In the genomic region with DNA sequence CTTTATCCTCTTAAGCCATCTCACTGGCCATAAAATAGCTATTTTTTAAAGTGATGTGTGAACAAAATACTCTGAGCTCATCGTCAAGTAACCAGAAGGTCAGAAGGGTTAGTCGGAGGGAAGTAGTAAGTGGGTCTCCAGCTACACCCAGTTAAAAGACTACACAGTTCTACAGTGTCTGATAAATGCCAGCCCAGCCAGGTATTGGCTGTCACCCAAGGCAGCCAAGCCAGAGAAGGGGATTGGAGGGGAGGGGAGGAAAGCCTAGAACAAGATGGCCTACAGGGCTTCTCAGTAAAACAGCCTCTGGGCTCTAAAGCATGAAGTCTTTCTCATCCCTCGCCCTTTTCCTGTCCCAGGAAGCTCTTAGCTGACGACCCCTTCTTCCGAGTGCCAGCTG, we compare ENCODE assay signal across 21 mouse cellular contexts. TPM values are rescaled to one million over a fixed set of nuclear protein-coding genes. Genes with fewer than 3 reads are reported as not detected.
DNase-seq lines count a peak whose midpoint lies in the region; ATAC-seq lines count a peak whose summit lies in the region.
"Had no signal": no experiment of that assay in that cellular context is flagged by ENCODE, and none has a peak within 500 bp of the region (broad histone marks: within the 10 kb centered on the region; RNA-seq: fewer than 3 reads in every experiment).

No protein-coding gene starts in this region.

- WGBS in embryonic facial prominence, embryonic 14.5 days, result 75% methylated on average over 5 of the region's 5 CpGs
- WGBS in embryonic facial prominence, embryonic 10.5 days, result 87% methylated on average over 5 of the region's 5 CpGs
- WGBS in heart, embryonic 15.5 days, result 61% methylated on average over 5 of the region's 5 CpGs

- H3K4me2 ChIP-seq in embryonic facial prominence, embryonic 14.5 days (ENCODE audit: low read depth, low read length), result no peak overlapping the region
- H3K4me2 ChIP-seq in heart, embryonic 15.5 days, result no peak overlapping the region
- H3K4me2 ChIP-seq: embryonic facial prominence, embryonic 15.5 days; hindbrain, embryonic 14.5 days had no signal

- ATAC-seq in embryonic facial prominence, embryonic 14.5 days (ENCODE audit: low read depth), result 0 out of 2 replicates have a peak, but pooled peaks have one; percentile 27
- 0 out of 2 replicates have a peak, but pooled peaks have one; percentile 54 for ATAC-seq in heart, embryonic 15.5 days (replicated peaks; ENCODE audit: insufficient number of reproducible peaks, insufficient read depth, low FRiP score, low read depth)
- ATAC-seq: inflammation-experienced regulatory T-cells, adult 6 months; intestine, postnatal 0 days had no signal

- no peaks in the 10 kb centered on the region for H3K4me1 ChIP-seq in embryonic facial prominence, embryonic 14.5 days (ENCODE audit: control insufficient read depth, insufficient read depth, low read length)
- H3K4me1 ChIP-seq in embryonic facial prominence, embryonic 10.5 days, result no peaks in the 10 kb centered on the region
- 0 out of 2 replicates have a peak, but pooled peaks cover 6% of the 10 kb centered on the region for H3K4me1 ChIP-seq in heart, embryonic 15.5 days (replicated peaks)
- H3K4me1 ChIP-seq: embryonic facial prominence, embryonic 15.5 days; forebrain, embryonic 10.5 days; heart, embryonic 10.5 days had no signal

- H3K9ac ChIP-seq in embryonic facial prominence, embryonic 14.5 days (ENCODE audit: low read depth, low read length), result no peak overlapping the region
- no peak overlapping the region for H3K9ac ChIP-seq in heart, embryonic 15.5 days
- H3K9ac ChIP-seq: embryonic facial prominence, embryonic 15.5 days; hindbrain, embryonic 14.5 days had no signal

- DNase-seq in embryonic facial prominence, embryonic 14.5 days (ENCODE audit: low spot score), result no peak
- no peak for DNase-seq in embryonic facial prominence, embryonic 10.5 days (ENCODE audit: low spot score)
- no peak for DNase-seq in heart, postnatal 14 days
- peak; percentile 65 for DNase-seq in left cerebral cortex, postnatal 4 days
- no peak for DNase-seq in left cerebral cortex, postnatal 36 days (ENCODE audit: low spot score in 2 of 2)
- peak; percentile 32 for DNase-seq in MN1 (ENCODE audit: low spot score)
- DNase-seq: adrenal gland, adult 2 months; adrenal gland, postnatal 25 days; cerebellum, adult 18-20 months; cerebellum, postnatal 36 days; gastrocnemius, adult 2 months; gastrocnemius, postnatal 25 days had no signal

- no peak overlapping the region for H3K4me3 ChIP-seq in embryonic facial prominence, embryonic 14.5 days (ENCODE audit: low read depth, low read length)
- no peak overlapping the region for H3K4me3 ChIP-seq in embryonic facial prominence, embryonic 10.5 days
- H3K4me3 ChIP-seq in heart, embryonic 15.5 days, result no peak overlapping the region
- H3K4me3 ChIP-seq: embryonic facial prominence, embryonic 15.5 days; erythroblast, embryonic 14.5 days; forebrain, embryonic 10.5 days; gastrocnemius, adult 2 months; heart, embryonic 10.5 days had no signal

- intact Hi-C loops in heart, postnatal 14 days (cut with DNase I), result no loop called here
- intact Hi-C loops in left cerebral cortex, postnatal 4 days (cut with DNase I), result no loop called here
- intact Hi-C loops in left cerebral cortex, postnatal 36 days (cut with DNase I), result no loop called here

- H3K36me3 ChIP-seq in embryonic facial prominence, embryonic 14.5 days (ENCODE audit: control insufficient read depth, insufficient read depth, low read length), result peaks cover 36% of the 10 kb centered on the region
- H3K36me3 ChIP-seq in embryonic facial prominence, embryonic 10.5 days (replicated peaks), result peaks cover 54% of the 10 kb centered on the region
- peaks cover 4% of the 10 kb centered on the region; the same call in 1 of the 2 replicates for H3K36me3 ChIP-seq in heart, embryonic 15.5 days

- no peaks in the 10 kb centered on the region for H3K9me3 ChIP-seq in embryonic facial prominence, embryonic 14.5 days (ENCODE audit: control insufficient read depth, low read length)
- H3K9me3 ChIP-seq in embryonic facial prominence, embryonic 10.5 days, result 0 out of 2 replicates have a peak, but pooled peaks cover 3% of the 10 kb centered on the region
- H3K9me3 ChIP-seq in heart, embryonic 15.5 days (replicated peaks), result no peaks in the 10 kb centered on the region
- H3K9me3 ChIP-seq: embryonic facial prominence, embryonic 15.5 days; forebrain, embryonic 10.5 days; heart, embryonic 10.5 days had no signal

- H3K27me3 ChIP-seq in embryonic facial prominence, embryonic 14.5 days (replicated peaks; ENCODE audit: control insufficient read depth, insufficient read depth, low read length), result no peaks in the 10 kb centered on the region
- H3K27me3 ChIP-seq in embryonic facial prominence, embryonic 10.5 days (replicated peaks; ENCODE audit: low read depth, poor library complexity, severe bottlenecking), result no peaks in the 10 kb centered on the region
- no peaks in the 10 kb centered on the region for H3K27me3 ChIP-seq in heart, embryonic 15.5 days
- H3K27me3 ChIP-seq: CH12.LX; embryonic facial prominence, embryonic 15.5 days had no signal

- no peak overlapping the region for H3K27ac ChIP-seq in embryonic facial prominence, embryonic 14.5 days (replicated peaks; ENCODE audit: low read depth, low read length)
- no peak overlapping the region for H3K27ac ChIP-seq in embryonic facial prominence, embryonic 10.5 days (replicated peaks)
- H3K27ac ChIP-seq in heart, embryonic 15.5 days, result no peak overlapping the region
- H3K27ac ChIP-seq: embryonic facial prominence, embryonic 15.5 days; forebrain, embryonic 10.5 days; gastrocnemius, adult 2 months; heart, embryonic 10.5 days; hindbrain, embryonic 14.5 days had no signal

RNA-seq across cellular contexts. Expression of a gene that starts 8.3 kb away (rescaled TPM):
- 25.1 and 28.4 TPM in 2 replicates for polyA plus RNA-seq in embryonic facial prominence, embryonic 14.5 days (2014; fragmentation: Nextera tagmentation; extraction: Ambion mirVana)
- polyA plus RNA-seq in embryonic facial prominence, embryonic 10.5 days (2016; fragmentation: Nextera tagmentation; extraction: Ambion mirVana), result 14.8 and 15.0 TPM in 2 replicates
- 9.2 and 13.8 TPM in 2 replicates for polyA plus RNA-seq in heart, embryonic 15.5 days (2015; fragmentation: Nextera tagmentation; extraction: Ambion mirVana)
- total RNA-seq in heart, postnatal 14 days (2021), result 1 to 10 TPM; 7.9 to 8.5 TPM
- total RNA-seq in left cerebral cortex, postnatal 4 days (2021), result 100 to 1,000 TPM; 101 to 104 TPM
- total RNA-seq in left cerebral cortex, postnatal 36 days (2021), result 100 to 1,000 TPM; 107 to 127 TPM

RNA-seq across cellular contexts. Expression of a gene that starts 17.1 kb away (rescaled TPM):
- polyA plus RNA-seq in embryonic facial prominence, embryonic 14.5 days (2014; fragmentation: Nextera tagmentation; extraction: Ambion mirVana), result 16.8 and 18.2 TPM in 2 replicates
- 18.4 and 18.7 TPM in 2 replicates for polyA plus RNA-seq in embryonic facial prominence, embryonic 10.5 days (2016; fragmentation: Nextera tagmentation; extraction: Ambion mirVana)
- 13.9 and 14.7 TPM in 2 replicates for polyA plus RNA-seq in heart, embryonic 15.5 days (2015; fragmentation: Nextera tagmentation; extraction: Ambion mirVana)
- total RNA-seq in heart, postnatal 14 days (2021), result 1 to 10 TPM; 7.0 to 8.8 TPM
- 10 to 100 TPM; 23.6 to 27.0 TPM for total RNA-seq in left cerebral cortex, postnatal 4 days (2021)
- total RNA-seq in left cerebral cortex, postnatal 36 days (2021), result 10 to 100 TPM; 33.2 to 41.9 TPM

RNA-seq across cellular contexts. Expression of a gene that starts 21.5 kb away (rescaled TPM):
- polyA plus RNA-seq in embryonic facial prominence, embryonic 14.5 days (2014; fragmentation: Nextera tagmentation; extraction: Ambion mirVana), result 8.1 and 8.7 TPM in 2 replicates
- 5.1 and 5.6 TPM in 2 replicates for polyA plus RNA-seq in embryonic facial prominence, embryonic 10.5 days (2016; fragmentation: Nextera tagmentation; extraction: Ambion mirVana)
- polyA plus RNA-seq in heart, embryonic 15.5 days (2015; fragmentation: Nextera tagmentation; extraction: Ambion mirVana), result 2.4 and 2.8 TPM in 2 replicates
- total RNA-seq in heart, postnatal 14 days (2021), result 1 to 10 TPM; 4.5 to 5.5 TPM
- 10 to 100 TPM; 14.1 to 14.3 TPM for total RNA-seq in left cerebral cortex, postnatal 4 days (2021)
- 1 to 10 TPM; 8.0 TPM for total RNA-seq in left cerebral cortex, postnatal 36 days (2021)

RNA-seq across cellular contexts. Expression of a gene that starts 53.9 kb away (rescaled TPM):
- polyA plus RNA-seq in embryonic facial prominence, embryonic 14.5 days (2014; fragmentation: Nextera tagmentation; extraction: Ambion mirVana), result 187 and 232 TPM in 2 replicates
- 415 and 427 TPM in 2 replicates for polyA plus RNA-seq in embryonic facial prominence, embryonic 10.5 days (2016; fragmentation: Nextera tagmentation; extraction: Ambion mirVana)
- 111 and 166 TPM in 2 replicates for polyA plus RNA-seq in heart, embryonic 15.5 days (2015; fragmentation: Nextera tagmentation; extraction: Ambion mirVana)
- 10 to 100 TPM; 38.9 to 47.7 TPM for total RNA-seq in heart, postnatal 14 days (2021)
- 100 to 1,000 TPM in 1 of 2 experiments, 10 to 100 TPM in 1; 98.6 to 110 TPM for total RNA-seq in left cerebral cortex, postnatal 4 days (2021)
- 10 to 100 TPM; 78.4 to 80.5 TPM for total RNA-seq in left cerebral cortex, postnatal 36 days (2021)

RNA-seq across cellular contexts. Expression of a gene that starts 54.3 kb away (rescaled TPM):
- 3.0 and 3.6 TPM in 2 replicates for polyA plus RNA-seq in embryonic facial prominence, embryonic 14.5 days (2014; fragmentation: Nextera tagmentation; extraction: Ambion mirVana)
- 4.3 and 4.7 TPM in 2 replicates for polyA plus RNA-seq in embryonic facial prominence, embryonic 10.5 days (2016; fragmentation: Nextera tagmentation; extraction: Ambion mirVana)
- 2.6 and 3.1 TPM in 2 replicates for polyA plus RNA-seq in heart, embryonic 15.5 days (2015; fragmentation: Nextera tagmentation; extraction: Ambion mirVana)
- total RNA-seq in heart, postnatal 14 days (2021), result 10 to 100 TPM; 12.3 to 12.5 TPM
- 10 to 100 TPM; 16.3 to 18.0 TPM for total RNA-seq in left cerebral cortex, postnatal 4 days (2021)
- total RNA-seq in left cerebral cortex, postnatal 36 days (2021), result 10 to 100 TPM; 20.6 TPM

Comparison
In these comparisons a context has a peak if more than half of its experiments do, and no peak if none do; other contexts are left out.
1. DNase-seq: peak in left cerebral cortex, postnatal 4 days (single experiment) and MN1 (single experiment); none in embryonic facial prominence, embryonic 14.5 days (single experiment), embryonic facial prominence, embryonic 10.5 days (single experiment), heart, postnatal 14 days (0 of 2) and left cerebral cortex, postnatal 36 days (0 of 2).
2. RNA of a gene that starts 8.3 kb away (total RNA-seq): 107 to 127 TPM in left cerebral cortex, postnatal 36 days and 101 to 104 TPM in left cerebral cortex, postnatal 4 days; 7.9 to 8.5 TPM in heart, postnatal 14 days; every median in the first group is over 10 times any median in the second.